Mouse (Mus musculus) heart, postnatal 0 days (tissue): Measurements from ENCODE around the gene Zbtb16. TPM values are rescaled to one million over a fixed set of nuclear protein-coding genes. Genes with fewer than 3 reads are reported as not detected.
A peak's percentile ranks its signal among the peaks of the same experiment; 100 is the strongest.

Source experiments
- ATAC-seq: fragments of 200-750 bp; cut with Nextera tagmentation; 2 replicates; pipeline ENCODE4 v1.8.0; 2017; ENCODE audit warnings: low read depth, moderate number of reproducible peaks, moderate library complexity; ENCODE audit not compliant: insufficient read depth
- DNase-seq: peaks from one replicate; pipeline ENCODE4 v3.0.0-alpha.2; 2016; ENCODE audit warnings: low spot score
- H3K27ac ChIP-seq: fragments of 300-500 bp; sonication (generic); 2 replicates; pipeline ENCODE4 v1.5.1; 2014; ENCODE audit warnings: low read depth, mild to moderate bottlenecking
- H3K27me3 ChIP-seq: fragments of 300-500 bp; sonication (generic); 2 replicates; pipeline ENCODE4 v1.6.1; 2014; ENCODE audit warnings: low read length, mixed read lengths; ENCODE audit not compliant: control insufficient read depth, insufficient read depth
- H3K36me3 ChIP-seq: fragments of 300-500 bp; sonication (generic); replicated peaks from 2 replicates; pipeline ENCODE4 v1.6.1; 2014; ENCODE audit warnings: low read length, mixed read lengths; ENCODE audit not compliant: control insufficient read depth, insufficient read depth
- H3K4me1 ChIP-seq: fragments of 300-500 bp; sonication (generic); 2 replicates; pipeline ENCODE4 v1.6.1; 2014; ENCODE audit warnings: antibody characterized with exemption; ENCODE audit not compliant: control insufficient read depth, insufficient read depth
- H3K4me2 ChIP-seq: fragments of 300-500 bp; sonication (generic); 2 replicates; pipeline ENCODE4 v1.6.1; 2014; ENCODE audit warnings: low read depth, mild to moderate bottlenecking, low read length, moderate library complexity
- H3K4me3 ChIP-seq: fragments of 300-500 bp; sonication (generic); 2 replicates; pipeline ENCODE4 v1.5.1; 2014; ENCODE audit warnings: low read depth, low read length
- H3K9ac ChIP-seq: fragments of 300-500 bp; sonication (generic); replicated peaks from 2 replicates; pipeline ENCODE4 v1.6.1; 2014; ENCODE audit warnings: low read depth, low read length, mixed read lengths
- H3K9me3 ChIP-seq: fragments of 300-500 bp; sonication (generic); replicated peaks from 2 replicates; pipeline ENCODE4 v1.6.1; 2016; ENCODE audit warnings: low read length; ENCODE audit not compliant: control insufficient read depth
- CTCF ChIP-seq: IDR thresholded peaks from 2 replicates; pipeline ENCODE4 v1.5.1; 2016; ENCODE audit warnings: antibody characterized with exemption, control low read depth, low read depth
- EP300 ChIP-seq: IDR thresholded peaks from 2 replicates; pipeline ENCODE4 v1.6.1; 2016; ENCODE audit warnings: antibody characterized with exemption, low read depth
- WGBS: fragments of 180-500 bp; shearing (Covaris S2); extraction: QIAGEN DNeasy Blood & Tissue Kit; methylation state at CpG from one replicate; pipeline ENCODE4 v1.1.7; 2014; 5-methylcytosine and 5-hydroxymethylcytosine counted together
- polyA plus RNA-seq: library from polyadenylated mRNA; unstranded; fragments of >200 nt; fragmentation: Nextera tagmentation; extraction: Ambion mirVana; gene quantifications from 2 replicates; pipeline ENCODE4 v1.2.1, GENCODE M21; 2015
- total RNA-seq: library from RNA; depleted of rRNA; stranded (reverse); fragments of >200 nt; gene quantifications from 2 replicates; pipeline ENCODE4 v1.2.3, GENCODE M21; 2014; ENCODE audit warnings: low replicate concordance

The Zbtb16 gene
- total and polyA plus RNA-seq, 2 experiments from 2014 or later = 5.0 to 54.7 TPM

DNA sequence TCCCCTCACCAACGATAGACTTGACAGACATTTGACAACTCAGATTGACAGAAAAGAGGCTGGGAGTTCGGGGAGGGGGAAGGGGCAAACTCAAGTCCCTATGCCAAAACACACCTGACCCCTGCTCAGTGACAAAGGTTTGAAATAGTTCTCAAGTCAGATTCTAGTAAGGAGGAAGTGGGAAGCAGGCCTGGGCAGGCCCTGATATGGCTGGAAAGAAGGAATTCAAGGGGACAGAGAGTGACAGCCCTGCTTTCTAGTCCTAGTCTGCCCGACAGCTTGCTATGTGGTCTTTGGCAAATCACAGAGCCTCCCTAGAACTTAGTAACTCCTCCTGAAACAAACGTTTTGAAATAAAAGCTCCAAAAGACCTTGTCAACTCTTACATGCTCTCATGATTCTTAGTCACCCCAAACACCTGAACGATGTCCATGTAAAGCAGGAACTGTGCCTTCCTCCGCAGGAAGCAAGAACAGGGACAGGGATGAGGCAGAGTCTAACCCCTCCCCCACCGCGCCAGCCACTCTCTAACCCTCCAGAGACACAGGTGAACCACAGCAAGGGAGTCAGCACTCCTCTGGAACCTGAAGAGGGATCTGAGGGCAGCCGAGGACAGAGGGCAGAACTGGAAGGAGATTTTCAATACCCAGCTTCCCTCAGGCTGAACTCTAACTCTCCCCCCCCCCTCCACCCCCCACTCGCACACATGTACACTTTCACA lies 19.2 kb downstream of the Zbtb16 start:
- ATAC-seq (peak; percentile 10; the same call in 1 of the 2 replicates), DNase-seq (no peak)
- 41% methylated on average over 10 of the region's 10 CpGs for WGBS
- peak overlapping the region; percentile 68; the same call in 1 of the 2 replicates for H3K27ac ChIP-seq
- peak overlapping the region; percentile 28; the same call in 1 of the 2 replicates for H3K9ac ChIP-seq
- H3K4me1 ChIP-seq = peaks cover 42% of the 10 kb centered on the region
- H3K36me3 ChIP-seq = no peaks in the 10 kb centered on the region
- peak overlapping the region; percentile 27; the same call in 1 of the 2 replicates for H3K4me2 ChIP-seq
- no peak overlapping the region for H3K4me3 ChIP-seq
- no peak for TF ChIP-seq EP300
- TF ChIP-seq CTCF = no peak
- no peaks in the 10 kb centered on the region for H3K27me3 ChIP-seq
- no peaks in the 10 kb centered on the region for H3K9me3 ChIP-seq

- no peak overlapping the region for H3K9ac ChIP-seq
- peaks cover 39% of the 10 kb centered on the region for H3K4me1 ChIP-seq
- H3K4me3 ChIP-seq = no peak overlapping the region
- no peaks in the 10 kb centered on the region for H3K27me3 ChIP-seq
- 85% methylated on average over 9 of the region's 9 CpGs for WGBS
- H3K4me2 ChIP-seq = no peak overlapping the region
- no peak for TF ChIP-seq CTCF
- TF ChIP-seq EP300 = no peak
- no peak for ATAC-seq
- no peak overlapping the region for H3K27ac ChIP-seq
- no peak for DNase-seq
- H3K9me3 ChIP-seq = no peaks in the 10 kb centered on the region
- H3K36me3 ChIP-seq = no peaks in the 10 kb centered on the region
These were observed 19.9 kb downstream of the Zbtb16 start for GRCm38 (mm10) chr9:48816157-48816556.

GRCm38 (mm10) chr9:48814881-48815495 lies 21.0 kb downstream of the Zbtb16 start:
- Histone ChIP-seq H3K4me3 (no peak overlapping the region), H3K27me3 (no peaks in the 10 kb centered on the region), H3K9me3 (no peaks in the 10 kb centered on the region), H3K4me1 (peaks cover 38% of the 10 kb centered on the region), H3K4me2 (peak overlapping the region; percentile 35; the same call in 1 of the 2 replicates), H3K9ac (peak overlapping the region; percentile 38), H3K36me3 (0 out of 2 replicates have a peak, but pooled peaks cover 3% of the 10 kb centered on the region), H3K27ac (peak overlapping the region; percentile 65)
- WGBS = 67% methylated on average over 12 of the region's 12 CpGs
- ATAC-seq (no peak), DNase-seq (no peak)
- TF ChIP-seq EP300 (no peak), CTCF (no peak)

GRCm38 (mm10) chr9:48813960-48814880 lies 21.8 kb downstream of the Zbtb16 start:
- Histone ChIP-seq H3K4me1 (peaks cover 37% of the 10 kb centered on the region), H3K27ac (peak overlapping the region; percentile 65), H3K9me3 (no peaks in the 10 kb centered on the region), H3K4me3 (no peak overlapping the region), H3K4me2 (peak overlapping the region; percentile 35; the same call in 1 of the 2 replicates), H3K36me3 (0 out of 2 replicates have a peak, but pooled peaks cover 3% of the 10 kb centered on the region), H3K27me3 (no peaks in the 10 kb centered on the region), H3K9ac (peak overlapping the region; percentile 38)
- ATAC-seq = peak; percentile 57
- WGBS = 36% methylated on average over 19 of the region's 19 CpGs
- TF ChIP-seq EP300 (no peak), CTCF (no peak)
- no peak for DNase-seq

DNA sequence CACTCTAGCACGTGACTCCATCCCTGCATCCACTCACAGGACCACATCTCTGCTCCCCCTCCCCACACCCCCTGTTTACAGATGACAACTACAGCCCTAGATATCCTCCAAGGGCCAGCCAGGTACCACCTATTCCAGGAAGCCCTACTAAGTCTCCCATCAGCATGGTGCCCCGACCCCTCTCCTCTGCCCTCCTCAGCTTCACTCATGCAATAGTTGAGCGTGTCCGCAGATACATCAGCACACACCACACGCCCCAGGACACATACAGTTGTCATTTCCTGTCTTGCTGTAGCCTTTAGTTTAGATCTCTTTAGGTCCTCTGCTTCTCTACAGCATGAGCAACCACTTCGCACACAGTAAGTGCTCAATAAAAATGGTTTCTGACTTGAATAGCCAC lies 23.7 kb downstream of the Zbtb16 start:
- ATAC-seq (no peak), DNase-seq (no peak)
- Histone ChIP-seq H3K9me3 (no peaks in the 10 kb centered on the region), H3K4me3 (no peak overlapping the region), H3K27me3 (no peaks in the 10 kb centered on the region), H3K36me3 (0 out of 2 replicates have a peak, but pooled peaks cover 3% of the 10 kb centered on the region), H3K4me1 (peaks cover 31% of the 10 kb centered on the region), H3K4me2 (no peak overlapping the region), H3K27ac (no peak overlapping the region), H3K9ac (no peak overlapping the region)
- no peak for TF ChIP-seq CTCF
- no peak for TF ChIP-seq EP300
- WGBS = 88% methylated on average over 6 of the region's 6 CpGs
